Mouse (Mus musculus): Measurements from ENCODE around the gene Cdkal1. TPM values are rescaled to one million over a fixed set of nuclear protein-coding genes. Genes with fewer than 3 reads are reported as not detected.

The Cdkal1 gene
- polyA plus RNA-seq, 1 experiment = 4.4 TPM

- no peaks in the 10 kb centered on the region for H3K27me3 ChIP-seq (replicated peaks; ENCODE audit: control insufficient read depth, insufficient read depth, low read length)
- 88% methylated on average over 3 of the region's 3 CpGs for WGBS
- no peak overlapping the region for H3K4me3 ChIP-seq (ENCODE audit: insufficient read depth, low read depth, low read length)
- peak; percentile 19 for DNase-seq
- H3K27ac ChIP-seq (ENCODE audit: insufficient read depth, low read depth, low read length) = no peak overlapping the region
- H3K36me3 ChIP-seq (ENCODE audit: control insufficient read depth, insufficient read depth, low read length) = no peaks in the 10 kb centered on the region
- H3K4me1 ChIP-seq (ENCODE audit: control insufficient read depth, insufficient read depth, low read length) = no peaks in the 10 kb centered on the region
- TF ChIP-seq POLR2A (IDR thresholded peaks at IDR 0.05; ENCODE audit: low read depth, low read length) = no peak
- TF ChIP-seq CTCF (conservative IDR thresholded peaks at IDR 0.05; ENCODE audit: insufficient read depth, insufficient read length, low read depth, low read length) = no peak
Observed at GRCm38 (mm10) chr13:29744188-29744587, 111.3 kb downstream of the Cdkal1 start.

- H3K27ac ChIP-seq (ENCODE audit: insufficient read depth, low read depth, low read length) = no peak overlapping the region
- TF ChIP-seq POLR2A (IDR thresholded peaks at IDR 0.05; ENCODE audit: low read depth, low read length) (no peak), CTCF (conservative IDR thresholded peaks at IDR 0.05; ENCODE audit: insufficient read depth, insufficient read length, low read depth, low read length) (no peak)
- no peaks in the 10 kb centered on the region for H3K4me1 ChIP-seq (ENCODE audit: control insufficient read depth, insufficient read depth, low read length)
- no peak overlapping the region for H3K4me3 ChIP-seq (ENCODE audit: insufficient read depth, low read depth, low read length)
- 62% methylated on average over 4 of the region's 4 CpGs for WGBS
- H3K27me3 ChIP-seq (replicated peaks; ENCODE audit: control insufficient read depth, insufficient read depth, low read length) = no peaks in the 10 kb centered on the region
- H3K36me3 ChIP-seq (ENCODE audit: control insufficient read depth, insufficient read depth, low read length) = no peaks in the 10 kb centered on the region
- DNase-seq = no peak
Observed at GRCm38 (mm10) chr13:29743761-29744160, 111.7 kb downstream of the Cdkal1 start.

- 67% methylated on average over 5 of the region's 5 CpGs for WGBS
- TF ChIP-seq POLR2A (IDR thresholded peaks at IDR 0.05; ENCODE audit: low read depth, low read length) = no peak
- no peak for TF ChIP-seq CTCF (conservative IDR thresholded peaks at IDR 0.05; ENCODE audit: insufficient read depth, insufficient read length, low read depth, low read length)
- Histone ChIP-seq H3K27me3 (replicated peaks; ENCODE audit: control insufficient read depth, insufficient read depth, low read length) (no peaks in the 10 kb centered on the region), H3K4me3 (ENCODE audit: insufficient read depth, low read depth, low read length) (no peak overlapping the region), H3K36me3 (ENCODE audit: control insufficient read depth, insufficient read depth, low read length) (no peaks in the 10 kb centered on the region), H3K4me1 (ENCODE audit: control insufficient read depth, insufficient read depth, low read length) (no peaks in the 10 kb centered on the region), H3K27ac (ENCODE audit: insufficient read depth, low read depth, low read length) (no peak overlapping the region)
- DNase-seq = no peak
Observed at GRCm38 (mm10) chr13:29737675-29738461, 117.6 kb downstream of the Cdkal1 start.

GRCm38 (mm10) chr13:29734496-29734895 lies 121.0 kb downstream of the Cdkal1 start:
- H3K4me3 ChIP-seq (ENCODE audit: insufficient read depth, low read depth, low read length) = no peak overlapping the region
- TF ChIP-seq POLR2A (IDR thresholded peaks at IDR 0.05; ENCODE audit: low read depth, low read length) (no peak), CTCF (conservative IDR thresholded peaks at IDR 0.05; ENCODE audit: insufficient read depth, insufficient read length, low read depth, low read length) (no peak)
- no peaks in the 10 kb centered on the region for H3K36me3 ChIP-seq (ENCODE audit: control insufficient read depth, insufficient read depth, low read length)
- H3K27me3 ChIP-seq (replicated peaks; ENCODE audit: control insufficient read depth, insufficient read depth, low read length) = no peaks in the 10 kb centered on the region
- DNase-seq = no peak
- H3K27ac ChIP-seq (ENCODE audit: insufficient read depth, low read depth, low read length) = no peak overlapping the region
- no peaks in the 10 kb centered on the region for H3K4me1 ChIP-seq (ENCODE audit: control insufficient read depth, insufficient read depth, low read length)

- no peak for TF ChIP-seq POLR2A (IDR thresholded peaks at IDR 0.05; ENCODE audit: low read depth, low read length)
- no peak for TF ChIP-seq CTCF (conservative IDR thresholded peaks at IDR 0.05; ENCODE audit: insufficient read depth, insufficient read length, low read depth, low read length)
- DNase-seq = no peak
- 90% methylated on average over 5 of the region's 5 CpGs for WGBS
Observed at GRCm38 (mm10) chr13:29726154-29726825, 129.2 kb downstream of the Cdkal1 start.

GRCm38 (mm10) chr13:29724855-29725254 lies 130.6 kb downstream of the Cdkal1 start:
- H3K4me1 ChIP-seq (ENCODE audit: control insufficient read depth, insufficient read depth, low read length) = no peaks in the 10 kb centered on the region
- no peak overlapping the region for H3K4me3 ChIP-seq (ENCODE audit: insufficient read depth, low read depth, low read length)
- H3K27me3 ChIP-seq (replicated peaks; ENCODE audit: control insufficient read depth, insufficient read depth, low read length) = no peaks in the 10 kb centered on the region
- DNase-seq = no peak
- TF ChIP-seq POLR2A (IDR thresholded peaks at IDR 0.05; ENCODE audit: low read depth, low read length) (no peak), CTCF (conservative IDR thresholded peaks at IDR 0.05; ENCODE audit: insufficient read depth, insufficient read length, low read depth, low read length) (no peak)
- WGBS = 85% methylated on average over 6 of the region's 6 CpGs
- no peaks in the 10 kb centered on the region for H3K36me3 ChIP-seq (ENCODE audit: control insufficient read depth, insufficient read depth, low read length)
- no peak overlapping the region for H3K27ac ChIP-seq (ENCODE audit: insufficient read depth, low read depth, low read length)

More at GRCm38 (mm10) chr13:29726154-29726825, 129.2 kb downstream of the Cdkal1 start:
- Histone ChIP-seq H3K36me3 (ENCODE audit: control insufficient read depth, insufficient read depth, low read length) (no peaks in the 10 kb centered on the region), H3K4me1 (ENCODE audit: control insufficient read depth, insufficient read depth, low read length) (no peaks in the 10 kb centered on the region), H3K4me3 (ENCODE audit: insufficient read depth, low read depth, low read length) (no peak overlapping the region), H3K27ac (ENCODE audit: insufficient read depth, low read depth, low read length) (no peak overlapping the region), H3K27me3 (replicated peaks; ENCODE audit: control insufficient read depth, insufficient read depth, low read length) (no peaks in the 10 kb centered on the region)

GRCm38 (mm10) chr13:29723150-29723549 lies 132.3 kb downstream of the Cdkal1 start:
- no peaks in the 10 kb centered on the region for H3K4me1 ChIP-seq (ENCODE audit: control insufficient read depth, insufficient read depth, low read length)
- no peak overlapping the region for H3K27ac ChIP-seq (ENCODE audit: insufficient read depth, low read depth, low read length)
- H3K36me3 ChIP-seq (ENCODE audit: control insufficient read depth, insufficient read depth, low read length) = no peaks in the 10 kb centered on the region
- no peaks in the 10 kb centered on the region for H3K27me3 ChIP-seq (replicated peaks; ENCODE audit: control insufficient read depth, insufficient read depth, low read length)
- TF ChIP-seq POLR2A (IDR thresholded peaks at IDR 0.05; ENCODE audit: low read depth, low read length) (no peak), CTCF (conservative IDR thresholded peaks at IDR 0.05; ENCODE audit: insufficient read depth, insufficient read length, low read depth, low read length) (no peak)
- 67% methylated on average over 1 of the region's 1 CpGs for WGBS
- H3K4me3 ChIP-seq (ENCODE audit: insufficient read depth, low read depth, low read length) = no peak overlapping the region
- no peak for DNase-seq
